31 mouse cellular contexts compared by ENCODE assay signal in genomic region chr14:34868513-34869260, GRCm38 (mm10). TPM values are rescaled to one million over a fixed set of nuclear protein-coding genes. Genes with fewer than 3 reads are reported as not detected.
A peak's percentile ranks its signal among the peaks of the same experiment; 100 is the strongest.
DNase-seq lines count a peak whose midpoint lies in the region; ATAC-seq lines count a peak whose summit lies in the region.
"Had no signal": no experiment of that assay in that cellular context is flagged by ENCODE, and none has a peak within 500 bp of the region (broad histone marks: within the 10 kb centered on the region; RNA-seq: fewer than 3 reads in every experiment).

No protein-coding gene starts in this region.

- H3K27me3 ChIP-seq in hindbrain, embryonic 13.5 days, result peaks cover 12% of the 10 kb centered on the region; the same call in 1 of the 2 replicates
- H3K27me3 ChIP-seq in hindbrain, embryonic 12.5 days, result no peaks in the 10 kb centered on the region
- no peaks in the 10 kb centered on the region for H3K27me3 ChIP-seq in midbrain, embryonic 14.5 days (ENCODE audit: control insufficient read depth, insufficient read depth, low read length)
- H3K27me3 ChIP-seq in midbrain, embryonic 11.5 days (ENCODE audit: control insufficient read depth, insufficient read depth, low read length), result no peaks in the 10 kb centered on the region
- no peaks in the 10 kb centered on the region for H3K27me3 ChIP-seq in midbrain, embryonic 15.5 days (replicated peaks)
- H3K27me3 ChIP-seq: embryonic facial prominence, embryonic 13.5 days; forebrain, embryonic 12.5 days; heart, embryonic 13.5 days; stomach, embryonic 15.5 days had no signal

- peak; percentile 43 for DNase-seq in midbrain, embryonic 14.5 days
- no peak for DNase-seq in midbrain, embryonic 11.5 days (ENCODE audit: low spot score, missing footprints)
- no peak for DNase-seq in heart, postnatal 10 days
- no peak for DNase-seq in ovary, adult 18-20 months (ENCODE audit: low spot score)
- DNase-seq: adrenal gland, postnatal 14 days; cerebellum, adult 2 months; embryo, embryonic 11 days; gastrocnemius, postnatal 10 days; heart, postnatal 14 days; kidney, adult 8-10 months; kidney, postnatal 10 days; layer of hippocampus, postnatal 36 days; liver; lung, adult 2 months; lung, postnatal 10 days; retina, postnatal 1 day; right cerebral cortex, postnatal 14 days; thymus, postnatal 14 days had no signal

- no peak overlapping the region for H3K4me3 ChIP-seq in hindbrain, embryonic 13.5 days
- no peak overlapping the region for H3K4me3 ChIP-seq in hindbrain, embryonic 12.5 days
- no peak overlapping the region for H3K4me3 ChIP-seq in midbrain, embryonic 14.5 days (replicated peaks; ENCODE audit: low read depth, low read length)
- H3K4me3 ChIP-seq in midbrain, embryonic 11.5 days (ENCODE audit: low read depth, low read length), result no peak overlapping the region
- H3K4me3 ChIP-seq in midbrain, embryonic 15.5 days, result no peak overlapping the region
- H3K4me3 ChIP-seq: embryonic facial prominence, embryonic 13.5 days; forebrain, embryonic 12.5 days; heart, embryonic 13.5 days; stomach, embryonic 15.5 days had no signal

- H3K27ac ChIP-seq in hindbrain, embryonic 13.5 days, result no peak overlapping the region
- H3K27ac ChIP-seq in hindbrain, embryonic 12.5 days, result no peak overlapping the region
- H3K27ac ChIP-seq in midbrain, embryonic 14.5 days (replicated peaks; ENCODE audit: low read depth, low read length), result no peak overlapping the region
- H3K27ac ChIP-seq in midbrain, embryonic 11.5 days (ENCODE audit: low read depth, low read length), result no peak overlapping the region
- H3K27ac ChIP-seq in midbrain, embryonic 15.5 days, result no peak overlapping the region
- H3K27ac ChIP-seq: embryonic facial prominence, embryonic 13.5 days; forebrain, embryonic 12.5 days; heart, embryonic 13.5 days; liver, embryonic 14.5 days; macrophage; stomach, embryonic 15.5 days had no signal

- WGBS in hindbrain, embryonic 13.5 days, result 54% methylated on average over 6 of the region's 6 CpGs
- 79% methylated on average over 6 of the region's 6 CpGs for WGBS in hindbrain, embryonic 12.5 days
- 57% methylated on average over 6 of the region's 6 CpGs for WGBS in midbrain, embryonic 14.5 days
- WGBS in midbrain, embryonic 11.5 days, result 75% methylated on average over 6 of the region's 6 CpGs
- 54% methylated on average over 6 of the region's 6 CpGs for WGBS in midbrain, embryonic 15.5 days

- H3K9me3 ChIP-seq in hindbrain, embryonic 13.5 days, result no peaks in the 10 kb centered on the region
- no peaks in the 10 kb centered on the region for H3K9me3 ChIP-seq in hindbrain, embryonic 12.5 days (replicated peaks)
- no peaks in the 10 kb centered on the region for H3K9me3 ChIP-seq in midbrain, embryonic 14.5 days (ENCODE audit: control insufficient read depth, low read length)
- H3K9me3 ChIP-seq in midbrain, embryonic 11.5 days (ENCODE audit: control insufficient read depth, low read length), result no peaks in the 10 kb centered on the region
- H3K9me3 ChIP-seq in midbrain, embryonic 15.5 days, result no peaks in the 10 kb centered on the region
- H3K9me3 ChIP-seq: embryonic facial prominence, embryonic 13.5 days; forebrain, embryonic 12.5 days; heart, embryonic 13.5 days; stomach, embryonic 15.5 days had no signal

- H3K36me3 ChIP-seq in hindbrain, embryonic 13.5 days, result no peaks in the 10 kb centered on the region
- no peaks in the 10 kb centered on the region for H3K36me3 ChIP-seq in hindbrain, embryonic 12.5 days
- H3K36me3 ChIP-seq in midbrain, embryonic 14.5 days (ENCODE audit: control insufficient read depth, insufficient read depth, low read length), result no peaks in the 10 kb centered on the region
- no peaks in the 10 kb centered on the region for H3K36me3 ChIP-seq in midbrain, embryonic 11.5 days (ENCODE audit: control insufficient read depth, insufficient read depth, low read length)
- H3K36me3 ChIP-seq in midbrain, embryonic 15.5 days (replicated peaks), result no peaks in the 10 kb centered on the region
- H3K36me3 ChIP-seq: embryonic facial prominence, embryonic 13.5 days; forebrain, embryonic 12.5 days; heart, embryonic 13.5 days; stomach, embryonic 15.5 days had no signal

- intact Hi-C loops in heart, postnatal 10 days (cut with DNase I), result no loop called here

- H3K9ac ChIP-seq in hindbrain, embryonic 13.5 days, result no peak overlapping the region
- H3K9ac ChIP-seq in hindbrain, embryonic 12.5 days, result no peak overlapping the region
- no peak overlapping the region for H3K9ac ChIP-seq in midbrain, embryonic 14.5 days (replicated peaks; ENCODE audit: low read length)
- H3K9ac ChIP-seq in midbrain, embryonic 11.5 days (ENCODE audit: low read length), result no peak overlapping the region
- H3K9ac ChIP-seq in midbrain, embryonic 15.5 days, result no peak overlapping the region
- H3K9ac ChIP-seq: embryonic facial prominence, embryonic 13.5 days; forebrain, embryonic 12.5 days; heart, embryonic 13.5 days; liver, embryonic 14.5 days; stomach, embryonic 15.5 days had no signal

- no peak overlapping the region for H3K4me2 ChIP-seq in hindbrain, embryonic 13.5 days
- no peak overlapping the region for H3K4me2 ChIP-seq in hindbrain, embryonic 12.5 days (replicated peaks)
- H3K4me2 ChIP-seq in midbrain, embryonic 14.5 days (ENCODE audit: low read length), result no peak overlapping the region
- H3K4me2 ChIP-seq in midbrain, embryonic 11.5 days, result no peak overlapping the region
- no peak overlapping the region for H3K4me2 ChIP-seq in midbrain, embryonic 15.5 days
- H3K4me2 ChIP-seq: embryonic facial prominence, embryonic 13.5 days; forebrain, embryonic 12.5 days; heart, embryonic 13.5 days; stomach, embryonic 15.5 days had no signal

- H3K4me1 ChIP-seq in hindbrain, embryonic 13.5 days (replicated peaks), result peaks cover 2% of the 10 kb centered on the region
- H3K4me1 ChIP-seq in hindbrain, embryonic 12.5 days, result no peaks in the 10 kb centered on the region
- no peaks in the 10 kb centered on the region for H3K4me1 ChIP-seq in midbrain, embryonic 14.5 days (ENCODE audit: control insufficient read depth, insufficient read depth, low read length)
- no peaks in the 10 kb centered on the region for H3K4me1 ChIP-seq in midbrain, embryonic 11.5 days (ENCODE audit: control insufficient read depth, insufficient read depth, low read length)
- peaks cover 3% of the 10 kb centered on the region; the same call in 1 of the 2 replicates for H3K4me1 ChIP-seq in midbrain, embryonic 15.5 days
- H3K4me1 ChIP-seq: embryonic facial prominence, embryonic 13.5 days; forebrain, embryonic 12.5 days; heart, embryonic 13.5 days; stomach, embryonic 15.5 days had no signal

- peak; percentile 80 for ATAC-seq in hindbrain, embryonic 13.5 days (ENCODE audit: low FRiP score)
- ATAC-seq in hindbrain, embryonic 12.5 days (ENCODE audit: low FRiP score), result no peak
- ATAC-seq in midbrain, embryonic 14.5 days (ENCODE audit: low FRiP score, low TSS enrichment), result no peak
- ATAC-seq in midbrain, embryonic 11.5 days (ENCODE audit: low FRiP score), result no peak
- ATAC-seq in midbrain, embryonic 15.5 days (replicated peaks), result peak; percentile 53
- ATAC-seq: CD4-positive, CD25-positive, alpha-beta regulatory T cell, adult 4 months; intestine, embryonic 16.5 days had no signal

RNA-seq across cellular contexts. Expression of gene Grid1, which starts 48.8 kb away (rescaled TPM):
- 3.5 and 3.6 TPM in 2 replicates for polyA plus RNA-seq in hindbrain, embryonic 13.5 days (2015; fragmentation: Nextera tagmentation; extraction: Ambion mirVana)
- 1.8 and 2.8 TPM in 2 replicates for polyA plus RNA-seq in hindbrain, embryonic 12.5 days (2016; fragmentation: Nextera tagmentation; extraction: Ambion mirVana)
- 4.9 and 5.1 TPM in 2 replicates for polyA plus RNA-seq in midbrain, embryonic 14.5 days (2014; fragmentation: Nextera tagmentation; extraction: Ambion mirVana)
- 0.55 and 0.61 TPM in 2 replicates for polyA plus RNA-seq in midbrain, embryonic 11.5 days (2014; fragmentation: Nextera tagmentation; extraction: Ambion mirVana)
- 7.7 and 8.8 TPM in 2 replicates for polyA plus RNA-seq in midbrain, embryonic 15.5 days (2015; fragmentation: Nextera tagmentation; extraction: Ambion mirVana)
- total RNA-seq in heart, postnatal 10 days (2021), result not detected
- total RNA-seq: heart, postnatal 14 days; megakaryocyte-erythroid progenitor cell, adult 5-6 weeks had no signal
- polyA plus RNA-seq: CD4-positive, CD25-positive, alpha-beta regulatory T cell, adult 4 months; macrophage; small intestine, adult 2 months had no signal

Comparison
In these comparisons a context has a peak if more than half of its experiments do, and no peak if none do; other contexts are left out.
1. ATAC-seq: peak in hindbrain, embryonic 13.5 days (single experiment) and midbrain, embryonic 15.5 days (single experiment); none in hindbrain, embryonic 12.5 days (single experiment), midbrain, embryonic 14.5 days (single experiment) and midbrain, embryonic 11.5 days (single experiment).